ENCODE assay signal across 8 mouse cellular contexts in the genomic region with DNA sequence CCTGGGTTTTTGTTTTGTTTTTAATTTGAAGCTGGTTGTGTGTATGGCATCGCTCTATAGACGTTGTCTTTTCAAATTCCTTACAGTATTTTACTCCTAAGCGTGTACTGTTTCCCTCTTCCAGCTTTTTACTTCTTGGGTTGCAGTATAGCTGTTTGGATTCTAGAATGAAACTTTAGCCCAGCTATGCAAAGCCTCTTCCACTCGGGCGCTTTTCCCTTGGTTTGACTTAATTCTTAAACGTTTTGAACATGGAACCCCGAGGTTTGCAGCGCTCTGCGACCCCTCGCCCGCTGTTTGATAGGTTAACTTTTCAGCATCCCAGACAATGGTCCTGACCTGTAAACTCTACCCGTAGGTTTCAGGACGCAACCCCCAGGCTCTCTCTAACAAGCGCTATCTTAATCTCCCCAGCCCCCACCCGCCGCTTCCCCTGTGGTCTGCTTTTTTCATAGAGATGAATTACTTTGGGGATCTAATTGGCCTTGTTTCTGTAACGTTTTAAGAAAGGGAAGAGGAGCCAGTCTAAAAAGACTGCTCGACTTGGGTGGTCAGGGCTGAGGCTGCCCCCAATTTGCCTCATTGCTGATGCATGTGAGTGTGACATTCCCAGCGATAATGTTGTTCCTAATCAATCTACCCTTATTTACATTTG. TPM values are rescaled to one million over a fixed set of nuclear protein-coding genes. Genes with fewer than 3 reads are reported as not detected.
DNase-seq lines count a peak whose midpoint lies in the region; ATAC-seq and TF ChIP-seq lines count a peak whose summit lies in the region.

No protein-coding gene starts in this region.

- TF ChIP-seq POLR2A in cerebellum, adult 2 months (IDR thresholded peaks at IDR 0.05; ENCODE audit: borderline replicate concordance, insufficient read depth, low read length): no peak
- TF ChIP-seq POLR2A in testis, adult 2 months (IDR thresholded peaks at IDR 0.05; ENCODE audit: control insufficient read depth, low read depth, low read length): no peak

- peak overlapping the region; percentile 100 for H3K4me2 ChIP-seq in liver, embryonic 13.5 days
- H3K4me2 ChIP-seq in stomach, postnatal 0 days (replicated peaks; ENCODE audit: low read depth): peak overlapping the region; percentile 97

- no peaks in the 10 kb centered on the region for H3K4me1 ChIP-seq in cerebellum, adult 2 months (ENCODE audit: control insufficient read depth, insufficient read depth, low read length)
- peaks cover 38% of the 10 kb centered on the region for H3K4me1 ChIP-seq in testis, adult 2 months (ENCODE audit: control insufficient read depth, insufficient read depth, low read length)
- peaks cover 35% of the 10 kb centered on the region for H3K4me1 ChIP-seq in liver, embryonic 13.5 days (replicated peaks)
- peaks cover 3% of the 10 kb centered on the region; the same call in 1 of the 2 replicates for H3K4me1 ChIP-seq in stomach, postnatal 0 days (replicated peaks; ENCODE audit: control insufficient read depth, insufficient read depth)

- no peak overlapping the region for H3K4me3 ChIP-seq in cerebellum, adult 2 months (replicated peaks; ENCODE audit: insufficient read depth, low read depth, low read length)
- H3K4me3 ChIP-seq in testis, adult 2 months (ENCODE audit: control insufficient read depth, low read depth, low read length): no peak overlapping the region
- peak overlapping the region; percentile 85 for H3K4me3 ChIP-seq in liver, embryonic 13.5 days (replicated peaks)
- peak overlapping the region; percentile 93 for H3K4me3 ChIP-seq in stomach, postnatal 0 days (ENCODE audit: low read depth, low read length)

- H3K36me3 ChIP-seq in testis, adult 2 months (ENCODE audit: control insufficient read depth, insufficient read depth, low read length): no peaks in the 10 kb centered on the region
- H3K36me3 ChIP-seq in liver, embryonic 13.5 days: no peaks in the 10 kb centered on the region
- H3K36me3 ChIP-seq in stomach, postnatal 0 days (ENCODE audit: control insufficient read depth, insufficient read depth, low read length): no peaks in the 10 kb centered on the region

- H3K9me3 ChIP-seq in liver, embryonic 13.5 days (replicated peaks): no peaks in the 10 kb centered on the region
- no peaks in the 10 kb centered on the region for H3K9me3 ChIP-seq in stomach, postnatal 0 days (ENCODE audit: control insufficient read depth, low read length)

- TF ChIP-seq CTCF in cerebellum, adult 2 months (IDR thresholded peaks at IDR 0.05; ENCODE audit: borderline replicate concordance, insufficient read depth, low read depth, low read length): no peak
- no peak for TF ChIP-seq CTCF in testis, adult 2 months (IDR thresholded peaks at IDR 0.05; ENCODE audit: control insufficient read depth, insufficient read depth, insufficient replicate concordance, low read depth, low read length)
- no peak for TF ChIP-seq CTCF in stomach, postnatal 0 days (IDR thresholded peaks at IDR 0.05; ENCODE audit: low read depth)

- WGBS in cerebellum, adult 2 months: 28% methylated on average over 19 of the region's 19 CpGs
- 5% methylated on average over 19 of the region's 19 CpGs for WGBS in liver, embryonic 13.5 days (ENCODE audit: insufficient replicate concordance)
- WGBS in stomach, postnatal 0 days: 21% methylated on average over 19 of the region's 19 CpGs

- no peaks in the 10 kb centered on the region for H3K27me3 ChIP-seq in cerebellum, adult 2 months (ENCODE audit: control insufficient read depth, insufficient read depth, low read length)
- no peaks in the 10 kb centered on the region for H3K27me3 ChIP-seq in testis, adult 2 months (ENCODE audit: control insufficient read depth, insufficient read depth, low read length)
- H3K27me3 ChIP-seq in liver, embryonic 13.5 days: peaks cover 53% of the 10 kb centered on the region
- no peaks in the 10 kb centered on the region for H3K27me3 ChIP-seq in stomach, postnatal 0 days (ENCODE audit: control insufficient read depth, insufficient read depth, low read length)

- no peak overlapping the region for H3K27ac ChIP-seq in cerebellum, adult 2 months (ENCODE audit: insufficient read depth, low read length)
- H3K27ac ChIP-seq in testis, adult 2 months (ENCODE audit: control insufficient read depth, insufficient read depth, low read depth, low read length): peak overlapping the region; percentile 88
- H3K27ac ChIP-seq in liver, embryonic 13.5 days: no peak overlapping the region
- H3K27ac ChIP-seq in stomach, postnatal 0 days (replicated peaks): peak overlapping the region; percentile 89

- TF ChIP-seq EP300 in stomach, postnatal 0 days (optimal IDR thresholded peaks at IDR 0.05): no peak

- peak; percentile 58 for DNase-seq in cerebellum, adult 9-10 months
- no peak for DNase-seq in cerebellum, adult 2 months
- DNase-seq in testis, postnatal 14 days (ENCODE audit: low spot score): no peak
- no peak for DNase-seq in liver, embryonic 13.5 days
- no peak for DNase-seq in stomach, postnatal 0 days (ENCODE audit: low spot score)
- no peak for DNase-seq in layer of hippocampus, adult 9-10 months (ENCODE audit: low spot score)
- DNase-seq in urinary bladder, postnatal 36 days (ENCODE audit: low spot score in 2 of 2): no peak

- peak overlapping the region; percentile 92 for H3K9ac ChIP-seq in liver, embryonic 13.5 days
- peak overlapping the region; percentile 64; the same call in 1 of the 2 replicates for H3K9ac ChIP-seq in stomach, postnatal 0 days (ENCODE audit: low read length)

- no peak for ATAC-seq in liver, embryonic 13.5 days (ENCODE audit: low read depth)
- ATAC-seq in stomach, postnatal 0 days (ENCODE audit: low FRiP score, low TSS enrichment): no peak

RNA-seq across cellular contexts. Expression of gene Ptch1, which starts 4.5 kb away (rescaled TPM):
- 63.6 and 63.7 TPM in 2 replicates for polyA plus RNA-seq in cerebellum, adult 2 months (2012; rRNA removed)
- 4.5 and 5.6 TPM in 2 replicates for polyA plus RNA-seq in testis, adult 2 months (2012; rRNA removed)
- polyA plus RNA-seq in liver, embryonic 13.5 days (2015; fragmentation: Nextera tagmentation; extraction: Ambion mirVana): 3.4 and 4.1 TPM in 2 replicates
- 8.4 and 8.5 TPM in 2 replicates for polyA plus RNA-seq in stomach, postnatal 0 days (2015; fragmentation: Nextera tagmentation; extraction: Ambion mirVana)

Comparison
In these comparisons a context has a peak if more than half of its experiments do, and no peak if none do; other contexts are left out.
1. H3K27ac ChIP-seq: peak in testis, adult 2 months (single experiment) and stomach, postnatal 0 days (single experiment); none in cerebellum, adult 2 months (single experiment) and liver, embryonic 13.5 days (single experiment).
2. H3K4me3 ChIP-seq: peak in liver, embryonic 13.5 days (single experiment) and stomach, postnatal 0 days (single experiment); none in cerebellum, adult 2 months (single experiment) and testis, adult 2 months (single experiment).